Mouse (Mus musculus) left cerebral cortex, postnatal 36 days (tissue): ENCODE results near the gene Shc4. TPM values are rescaled to one million over a fixed set of nuclear protein-coding genes. Genes with fewer than 3 reads are reported as not detected.

Experiments
- DNase-seq, 2 experiments: peaks; one replicate each; pipeline ENCODE4 v3.0.0; 2021 to 2022; ENCODE audit warnings: low spot score in 2 of 2, mixed read lengths in 1 of 2
- intact Hi-C: fragments of 180-260 bp; cut with DNase I; formaldehyde crosslinking; loops from one replicate; pipeline ENCODE4 v1.15.1; 2025
- total RNA-seq, 2 experiments: library from RNA; stranded (reverse); gene quantifications; 2 replicates each; pipeline ENCODE4 v1.2.3; 2021

Shc4 gene
- total RNA-seq, 2 experiments from 2014 or later: 5.3 to 5.7 TPM

DNA sequence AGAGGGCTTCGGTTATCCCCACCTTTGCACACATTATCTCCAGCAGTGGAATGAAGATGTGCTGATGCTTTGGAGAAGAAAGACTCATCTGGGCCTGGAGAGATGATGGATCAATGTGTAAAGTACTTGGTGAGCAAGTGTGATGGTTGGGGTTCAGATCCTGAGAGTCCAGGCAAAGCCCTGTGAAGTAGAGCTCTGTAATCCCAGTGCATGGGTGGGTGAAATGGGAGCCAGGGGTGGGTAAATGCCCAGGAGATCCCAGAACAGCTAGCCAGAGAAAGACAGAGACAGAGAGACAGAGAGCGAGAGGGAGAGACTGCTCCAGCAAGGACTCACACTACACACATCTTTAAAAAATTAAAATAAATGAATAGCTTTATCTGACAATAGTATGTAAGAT lies 70.7 kb downstream of the Shc4 start:
- intact Hi-C loops: no loop called here

DNA sequence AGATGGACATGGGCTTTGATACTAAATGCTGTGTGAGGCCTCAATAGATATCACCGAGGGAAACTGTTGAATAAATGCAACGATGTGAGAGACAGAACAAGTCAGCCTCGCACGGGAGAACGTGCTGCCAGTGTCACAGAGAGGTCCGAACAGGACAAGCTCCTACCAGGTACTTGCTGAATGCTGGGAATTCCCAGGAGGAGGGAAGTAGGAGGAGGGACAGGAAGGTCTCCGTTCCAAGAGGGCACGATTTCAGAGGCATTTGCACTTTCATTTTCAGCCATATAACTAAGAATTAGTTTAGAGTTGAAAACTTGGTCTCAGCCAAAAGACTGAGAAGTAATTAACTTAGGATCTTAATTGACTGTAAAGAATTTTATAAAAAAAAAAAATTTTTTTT lies 72.4 kb downstream of the Shc4 start:
- DNase-seq: no peak
- intact Hi-C loops: no loop called here

More for the DNA sequence above, 70.7 kb downstream of the Shc4 start:
- DNase-seq: no peak

DNA sequence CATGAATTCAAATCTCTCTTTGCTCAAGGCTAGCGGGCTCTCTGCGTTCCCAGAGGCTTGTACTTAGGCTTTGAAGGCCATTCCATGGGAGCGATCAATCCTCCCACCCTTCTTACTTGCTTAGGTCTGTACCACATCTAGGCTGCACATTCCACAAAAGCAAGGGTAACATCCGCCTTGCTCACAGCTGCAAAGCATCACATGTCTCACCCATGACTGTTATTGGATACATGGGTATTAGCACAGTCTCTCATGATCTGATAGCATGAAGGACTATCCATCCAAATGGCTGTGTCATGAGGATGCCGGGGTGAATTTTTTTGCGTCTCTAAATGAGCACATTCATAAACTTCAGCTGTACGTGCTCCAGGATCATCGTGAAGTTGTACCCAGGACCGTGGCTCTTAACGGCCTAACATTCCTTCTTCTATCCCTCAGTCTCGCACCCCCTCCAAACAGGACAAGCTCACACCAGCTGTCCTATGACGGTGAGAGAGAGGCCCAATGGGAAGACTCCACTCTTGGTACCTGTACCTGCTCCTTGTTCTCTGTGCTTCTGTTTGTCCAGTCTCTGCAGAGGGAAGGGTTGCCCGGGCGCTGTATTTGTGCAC lies 73.1 kb downstream of the Shc4 start:
- intact Hi-C loops: no loop called here
- no peak for DNase-seq

DNA sequence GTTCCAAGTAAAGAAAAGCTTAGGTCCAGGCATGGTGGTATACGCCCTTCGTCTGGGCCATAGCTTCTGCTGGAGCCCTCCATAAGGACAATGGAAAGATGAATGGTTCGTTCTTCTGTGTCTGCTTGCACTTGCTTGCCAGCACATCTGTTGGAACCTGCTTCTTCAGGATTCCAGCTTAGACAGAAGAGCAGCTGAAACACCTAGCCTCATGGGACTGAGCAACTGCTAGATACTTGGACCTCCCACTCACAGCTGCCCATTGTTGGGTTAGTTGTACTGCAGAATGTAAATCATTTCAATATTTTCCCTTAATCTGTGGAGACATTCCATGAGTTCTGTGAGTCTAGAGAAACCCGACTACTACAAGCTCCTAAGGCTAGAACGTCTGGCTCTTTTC lies 73.9 kb downstream of the Shc4 start:
- DNase-seq: no peak
- intact Hi-C loops: no loop called here

DNA sequence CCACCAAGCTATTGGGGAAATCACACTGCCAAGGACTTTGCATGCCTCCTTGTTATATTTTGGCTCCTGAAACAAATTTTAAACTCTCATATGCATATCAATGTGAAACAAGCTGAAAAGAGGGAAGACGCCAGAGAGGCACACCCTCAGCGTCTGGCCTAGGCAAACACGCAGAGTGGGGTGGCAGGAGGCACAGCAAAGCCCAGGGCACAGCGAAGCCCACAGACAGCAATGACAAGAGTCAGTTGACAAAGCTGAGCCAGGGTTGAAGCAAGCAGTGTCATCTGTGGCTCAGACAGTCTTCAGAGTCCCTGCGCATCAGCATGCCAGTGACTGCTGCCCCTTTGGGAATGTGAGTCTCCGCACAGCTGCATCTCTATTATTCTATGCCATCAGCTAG lies 79.0 kb downstream of the Shc4 start:
- intact Hi-C loops: no loop called here
- no peak for DNase-seq

DNA sequence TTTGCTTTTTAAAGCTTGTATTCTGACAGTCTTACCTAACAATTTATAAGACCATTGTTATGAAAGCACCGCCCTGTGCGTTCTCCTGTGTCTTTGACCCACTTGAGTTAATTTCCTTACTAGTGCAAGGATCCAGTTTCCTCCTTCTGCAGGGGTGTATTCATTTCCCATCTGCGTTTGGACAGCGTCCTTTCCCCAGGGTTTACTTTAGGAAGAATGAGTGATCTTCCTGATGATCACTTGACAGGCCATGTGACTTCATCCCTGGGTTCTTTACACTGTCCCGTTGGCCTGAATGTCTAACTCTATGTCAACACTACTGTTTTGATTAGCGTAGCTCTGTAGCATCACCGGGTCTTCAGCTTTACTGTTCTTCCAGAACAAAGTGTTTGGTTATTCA lies 86.6 kb downstream of the Shc4 start:
- no peak for DNase-seq
- intact Hi-C loops: no loop called here

DNA sequence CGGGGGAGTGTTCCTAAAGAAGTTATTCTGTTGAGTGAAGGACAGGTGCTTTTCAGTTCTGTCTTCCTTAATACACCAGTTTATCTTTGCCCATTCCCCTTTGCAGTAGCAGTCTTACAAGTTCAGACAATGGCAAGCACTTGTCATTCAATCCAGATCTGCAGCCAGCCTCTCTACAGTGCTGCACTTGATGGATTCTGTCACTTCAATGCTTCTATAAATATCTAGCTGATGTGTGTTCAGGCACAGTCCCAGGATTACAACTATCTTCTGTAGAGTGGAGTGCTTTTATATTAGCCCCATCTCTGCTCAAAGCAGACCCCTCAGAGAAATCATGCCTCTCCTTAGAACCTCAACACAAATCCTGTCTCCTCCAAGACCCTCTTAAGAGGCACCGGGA lies 93.9 kb downstream of the Shc4 start:
- no peak for DNase-seq
- intact Hi-C loops: no loop called here

DNA sequence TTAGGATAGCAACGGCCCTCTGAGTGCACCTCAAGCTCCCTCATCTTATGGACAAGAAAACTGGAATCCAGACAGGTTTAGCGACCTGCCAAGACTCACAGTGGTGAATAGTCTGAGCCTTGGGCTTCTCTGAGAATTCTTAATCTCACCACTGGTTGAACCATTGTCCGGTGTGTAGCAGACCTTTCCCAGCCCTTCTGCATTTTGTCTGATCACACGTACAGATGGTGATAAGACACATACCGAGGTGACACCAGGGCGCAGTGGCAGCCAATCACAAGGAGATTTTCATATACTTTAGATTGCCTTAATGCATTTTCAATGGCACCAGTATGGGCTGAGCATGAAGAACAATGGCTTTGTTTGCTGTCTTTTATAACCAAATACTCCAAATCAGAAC lies 95.5 kb downstream of the Shc4 start:
- DNase-seq: no peak
- intact Hi-C loops: no loop called here

DNA sequence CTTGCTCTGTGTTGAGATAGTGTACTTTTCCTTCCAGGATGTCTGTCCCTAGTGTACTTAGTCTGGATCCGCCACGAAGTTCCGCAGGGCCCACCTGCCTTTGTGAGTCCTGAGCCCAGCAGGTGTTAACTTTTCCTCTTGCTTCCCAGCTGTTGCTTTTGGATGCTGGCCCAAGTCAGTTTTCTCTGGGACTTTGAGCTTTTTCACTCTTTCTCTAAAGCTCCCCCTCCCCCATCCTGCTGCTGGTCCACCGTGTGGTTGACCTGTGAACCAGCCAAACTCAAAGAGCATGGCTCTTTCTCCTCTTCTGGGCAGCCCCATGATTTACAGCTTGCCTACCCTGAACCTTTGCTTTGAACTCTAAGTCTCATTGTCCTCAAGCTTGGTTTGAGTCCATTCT lies 97.4 kb downstream of the Shc4 start:
- DNase-seq: no peak
- intact Hi-C loops: no loop called here

DNA sequence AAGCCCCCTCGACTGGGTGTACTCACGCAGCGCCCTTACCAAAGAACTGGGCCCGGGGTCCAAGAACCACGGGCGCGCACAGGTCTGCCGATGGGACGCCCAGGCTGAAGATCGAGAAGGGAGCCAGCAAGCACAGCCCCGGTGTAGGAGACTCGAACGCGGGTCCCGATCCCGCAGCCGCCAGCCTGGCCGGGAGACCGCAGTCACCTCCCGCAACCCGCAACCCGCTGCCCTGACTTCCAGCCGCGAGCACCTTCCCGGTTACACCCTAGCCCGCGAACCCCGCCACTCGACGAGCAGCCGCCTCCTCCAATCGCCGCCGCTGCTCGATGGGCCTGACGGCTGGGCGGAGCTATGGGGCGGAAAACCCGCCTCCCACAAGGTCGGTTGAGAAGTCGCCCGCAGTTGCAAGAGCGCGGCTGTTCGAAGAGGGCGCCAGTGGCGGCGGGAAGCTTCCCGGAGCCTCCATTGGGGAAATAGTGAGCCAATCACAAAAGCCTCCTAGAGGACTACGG lies 99.1 kb downstream of the Shc4 start, which contains the start of gene Cep152:
Gene Cep152, minus strand, starts transcription at position 277 of the 515 bp plus-strand sequence.
- intact Hi-C loops: no loop called here
- peak; percentile 97 for DNase-seq

DNA sequence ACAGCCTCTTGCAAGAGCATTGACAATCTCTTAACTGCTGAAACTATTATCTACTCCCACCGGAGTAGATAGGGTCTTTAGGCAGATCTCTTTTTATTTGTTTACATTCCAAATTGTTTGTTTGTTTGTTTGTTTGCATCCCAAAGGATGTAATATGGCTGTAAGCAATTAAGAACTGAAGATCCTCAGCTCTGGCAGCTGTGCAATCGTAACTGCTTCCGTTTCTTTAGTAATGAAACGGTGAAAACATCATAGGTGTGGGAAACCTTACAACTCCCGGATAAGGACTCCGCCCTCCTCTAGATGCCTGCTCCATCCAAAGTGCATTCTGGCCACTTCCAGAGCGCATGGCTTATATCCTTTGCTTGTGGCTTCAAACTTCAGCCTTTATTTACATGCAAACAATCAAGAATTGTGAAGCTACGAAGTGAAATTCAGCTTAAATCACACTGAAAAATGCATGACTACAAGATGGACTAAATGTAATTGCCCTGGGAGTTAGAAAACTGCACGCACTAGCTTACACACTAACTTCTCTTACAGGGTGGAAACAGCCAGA lies 99.7 kb downstream of the Shc4 start:
- DNase-seq: no peak
- intact Hi-C loops: no loop called here

DNA sequence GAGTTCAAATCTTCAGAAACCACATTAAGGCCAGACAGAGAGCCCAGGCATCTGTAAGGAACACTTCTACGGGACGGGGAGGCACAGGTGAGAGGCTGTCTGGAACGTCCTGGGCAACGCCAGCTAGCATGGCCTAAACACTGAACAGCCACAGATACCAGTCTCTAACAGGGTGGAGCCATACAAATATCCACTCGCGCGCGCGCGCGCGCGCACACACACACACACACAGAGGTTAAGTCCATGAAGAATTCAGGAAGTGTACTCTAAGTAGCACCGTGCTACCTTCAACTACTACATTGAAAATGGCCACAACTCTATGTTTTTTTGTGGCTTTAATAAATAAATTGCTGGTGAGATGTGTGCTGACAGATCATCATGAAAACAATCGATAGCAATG lies 100.7 kb downstream of the Shc4 start:
- DNase-seq: no peak
- intact Hi-C loops: no loop called here

DNA sequence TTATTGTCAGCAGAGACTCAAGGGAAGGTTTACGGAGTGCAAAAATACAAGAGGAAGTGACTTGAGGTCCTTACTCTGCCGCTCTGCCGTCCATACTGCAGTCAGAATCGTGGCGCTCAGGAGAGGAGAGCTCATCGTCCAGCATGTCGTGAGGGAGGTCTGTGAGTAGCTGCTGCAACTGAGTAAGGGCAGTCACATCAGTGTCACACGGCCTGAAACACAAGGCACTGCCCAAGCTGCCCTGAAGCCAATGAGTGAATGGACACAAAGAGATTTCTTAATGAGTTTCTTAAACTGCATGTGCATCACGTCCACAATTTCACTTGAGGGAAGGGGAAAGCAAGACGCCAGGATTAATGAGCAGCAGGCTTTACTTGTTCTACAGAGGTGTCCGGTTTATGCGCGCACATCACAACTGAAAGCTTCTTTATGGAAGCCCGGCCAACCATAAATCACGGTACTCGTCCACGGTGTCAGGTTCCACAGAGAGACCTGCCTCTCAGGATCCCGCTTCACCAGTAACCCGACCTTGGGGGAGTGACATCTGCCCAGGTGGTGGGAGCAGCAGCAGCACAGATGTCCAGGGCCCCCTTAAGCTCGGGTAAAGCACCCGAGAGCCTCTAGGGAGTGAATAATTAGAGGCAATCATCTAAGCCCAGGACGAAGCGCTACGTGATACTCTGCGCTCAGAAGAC lies 103.6 kb downstream of the Shc4 start:
- no peak for DNase-seq
- intact Hi-C loops: no loop called here

DNA sequence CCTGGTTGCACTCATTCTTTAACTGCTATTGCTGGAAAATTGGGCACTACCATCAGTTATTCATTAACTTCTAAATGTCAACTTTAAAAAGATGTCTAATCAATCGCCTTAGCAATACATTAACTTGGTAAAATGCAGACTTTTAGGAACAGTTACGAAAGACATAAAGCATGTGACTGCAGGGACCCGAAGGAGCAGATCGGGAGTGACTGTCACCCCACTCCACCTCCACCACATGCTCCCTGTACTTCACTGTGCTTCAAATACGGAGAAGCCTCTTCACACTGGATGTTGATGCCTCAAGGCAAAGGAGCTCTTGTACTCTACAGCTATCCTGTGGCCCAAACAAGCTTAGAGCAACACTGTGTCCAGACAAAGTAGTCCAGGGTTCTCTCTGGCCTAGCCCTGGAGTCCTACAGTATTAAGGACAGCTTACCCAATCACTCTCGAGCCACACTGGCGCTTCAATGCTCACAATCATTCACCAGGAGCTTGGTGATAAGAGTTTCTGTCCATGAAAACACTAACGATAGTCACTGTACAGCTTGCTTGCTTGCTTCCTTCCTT lies 108.0 kb downstream of the Shc4 start:
- intact Hi-C loops: no loop called here

DNA sequence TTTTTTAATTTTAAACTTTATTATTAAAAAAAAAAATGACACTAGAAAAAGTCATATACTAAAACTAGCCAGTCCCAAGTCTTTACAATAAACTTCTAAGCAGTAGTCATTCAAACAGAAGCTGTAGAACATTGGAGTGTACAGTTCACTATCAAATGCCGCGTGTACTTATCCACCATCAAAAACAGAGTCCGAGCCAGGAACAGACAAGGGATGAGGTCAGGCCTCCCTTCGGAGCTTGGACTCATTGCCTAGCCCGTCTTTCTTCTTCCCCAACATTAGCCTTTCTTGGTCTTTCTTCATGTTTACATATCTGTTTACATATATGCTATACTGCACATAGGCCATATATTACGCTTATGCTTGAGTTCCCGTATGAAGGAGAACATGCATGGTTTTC lies 108.5 kb downstream of the Shc4 start:
- DNase-seq: no peak
- intact Hi-C loops: no loop called here

More for the DNA sequence above, 108.0 kb downstream of the Shc4 start:
- no peak for DNase-seq

DNA sequence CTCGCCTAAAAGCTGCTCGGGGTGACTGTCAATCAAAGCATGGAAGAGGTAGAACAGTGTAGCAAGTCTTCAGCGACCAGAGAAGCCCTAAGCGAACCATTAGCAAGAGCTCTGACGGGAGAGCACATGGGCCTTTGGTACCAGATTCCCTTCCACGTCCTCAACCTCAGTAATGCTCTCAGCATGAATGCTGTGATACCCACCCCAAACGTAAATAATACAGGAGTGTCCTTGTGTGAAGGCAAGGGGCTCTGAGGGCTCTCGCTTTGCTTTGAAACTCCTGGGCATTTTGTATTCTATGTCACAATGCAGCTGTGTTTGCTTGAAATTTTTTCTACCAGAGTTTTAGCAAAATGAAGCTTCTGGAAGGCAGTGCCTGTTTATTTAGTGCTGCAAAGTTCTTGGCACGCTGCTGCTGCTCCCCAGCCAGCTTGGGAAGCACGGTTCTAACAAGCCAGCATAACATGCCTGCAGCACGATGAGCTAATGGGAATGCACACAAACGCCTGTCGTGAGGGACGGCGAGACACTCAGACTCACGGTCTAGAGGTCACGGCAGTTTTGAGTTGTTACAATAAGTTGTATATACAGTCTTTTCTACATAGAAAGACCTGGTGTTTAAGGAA lies 117.6 kb downstream of the Shc4 start:
- intact Hi-C loops: no loop called here

DNA sequence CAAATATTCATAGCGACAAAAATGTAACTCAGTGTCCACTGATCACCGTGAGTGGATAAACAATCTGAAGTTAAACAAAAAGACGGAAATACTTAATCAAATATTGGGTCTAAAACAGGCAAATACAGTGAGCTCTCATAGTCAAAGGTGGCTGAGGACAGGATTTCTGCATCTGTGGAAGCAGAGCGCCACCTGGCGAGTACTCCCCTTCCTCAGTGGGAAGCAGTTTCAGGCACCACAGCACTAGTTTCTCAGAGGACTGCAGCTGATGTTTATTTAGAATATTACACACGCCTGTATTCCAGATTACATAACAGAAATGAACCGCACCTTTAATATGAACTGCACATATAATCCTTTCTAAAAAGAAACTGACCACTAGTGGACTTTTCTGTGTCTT lies 119.3 kb downstream of the Shc4 start:
- intact Hi-C loops: loop anchor here (5.0 kb wide), 1 partner anchor 342 kb away; no protein-coding TSS in a partner anchor
- peak; percentile 32 to 43 for DNase-seq

More for the DNA sequence above, 117.6 kb downstream of the Shc4 start:
- peak; percentile 14 to 16 for DNase-seq

DNA sequence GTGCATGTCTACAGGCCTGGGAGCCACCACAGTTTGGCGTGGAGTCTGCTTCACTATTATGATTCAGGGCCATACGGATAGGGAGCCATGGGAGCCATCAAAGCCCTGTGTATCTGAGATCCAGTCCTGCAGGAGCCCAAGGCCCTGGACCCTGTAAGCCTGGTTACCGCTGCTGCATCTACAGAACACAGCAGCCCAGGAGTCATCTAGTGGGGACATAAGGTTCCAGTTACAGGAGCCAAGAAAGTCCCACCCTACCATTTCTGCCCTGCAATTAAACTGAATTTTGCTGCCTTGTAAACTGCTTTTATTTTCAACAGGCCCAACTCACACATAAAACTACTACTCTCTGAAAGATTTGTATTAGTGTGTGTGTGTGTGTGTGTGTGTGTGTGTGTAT lies 121.0 kb downstream of the Shc4 start:
- intact Hi-C loops: loop anchor here (5.0 kb wide), 1 partner anchor 341 kb away; no protein-coding TSS in a partner anchor
- no peak for DNase-seq

DNA sequence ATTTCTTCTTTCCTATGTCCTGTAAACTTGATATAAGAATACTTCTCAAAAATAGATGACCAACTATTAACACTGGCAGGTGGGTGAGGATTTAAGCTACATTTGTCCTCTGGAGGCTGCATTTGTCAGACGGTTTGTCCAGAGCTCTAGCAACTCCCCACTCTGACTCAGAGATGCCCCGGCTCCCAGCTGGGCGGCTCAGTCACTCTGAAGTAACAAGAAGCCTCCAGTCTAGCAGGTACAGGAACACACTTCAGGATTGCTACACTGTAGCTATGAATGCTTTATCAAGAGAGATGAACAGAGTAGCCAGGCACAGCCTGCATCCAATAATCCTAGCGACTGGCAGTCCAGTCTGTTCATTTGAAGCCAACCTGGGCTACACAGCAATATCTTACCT lies 125.0 kb downstream of the Shc4 start:
- DNase-seq: no peak
- intact Hi-C loops: loop anchor here (2.0 kb wide), 1 partner anchor 264 kb away; no protein-coding TSS in a partner anchor

DNA sequence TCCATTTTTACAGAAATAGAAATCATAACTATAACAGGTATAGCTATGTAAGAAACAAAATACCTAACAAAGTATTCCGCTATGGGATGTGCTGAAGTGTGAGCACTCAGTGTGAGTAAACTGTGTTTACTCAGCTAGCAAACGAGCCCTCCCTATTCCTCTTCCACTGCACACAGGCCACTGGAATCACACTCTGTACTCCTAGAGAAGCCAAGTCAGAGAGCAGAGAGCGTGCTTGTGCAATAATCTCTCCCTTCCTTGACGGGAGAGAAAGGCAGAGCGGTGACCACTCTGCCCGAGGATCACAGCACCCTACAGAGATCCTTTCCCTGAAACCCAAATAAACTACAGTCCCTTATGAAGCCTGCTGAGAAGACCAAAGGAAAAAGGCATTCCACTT lies 125.7 kb downstream of the Shc4 start:
- DNase-seq: no peak
- intact Hi-C loops: loop anchor here (2.0 kb wide), 1 partner anchor 263 kb away; no protein-coding TSS in a partner anchor
